ENCODE assay signal across 8 mouse cellular contexts in the genomic region with DNA sequence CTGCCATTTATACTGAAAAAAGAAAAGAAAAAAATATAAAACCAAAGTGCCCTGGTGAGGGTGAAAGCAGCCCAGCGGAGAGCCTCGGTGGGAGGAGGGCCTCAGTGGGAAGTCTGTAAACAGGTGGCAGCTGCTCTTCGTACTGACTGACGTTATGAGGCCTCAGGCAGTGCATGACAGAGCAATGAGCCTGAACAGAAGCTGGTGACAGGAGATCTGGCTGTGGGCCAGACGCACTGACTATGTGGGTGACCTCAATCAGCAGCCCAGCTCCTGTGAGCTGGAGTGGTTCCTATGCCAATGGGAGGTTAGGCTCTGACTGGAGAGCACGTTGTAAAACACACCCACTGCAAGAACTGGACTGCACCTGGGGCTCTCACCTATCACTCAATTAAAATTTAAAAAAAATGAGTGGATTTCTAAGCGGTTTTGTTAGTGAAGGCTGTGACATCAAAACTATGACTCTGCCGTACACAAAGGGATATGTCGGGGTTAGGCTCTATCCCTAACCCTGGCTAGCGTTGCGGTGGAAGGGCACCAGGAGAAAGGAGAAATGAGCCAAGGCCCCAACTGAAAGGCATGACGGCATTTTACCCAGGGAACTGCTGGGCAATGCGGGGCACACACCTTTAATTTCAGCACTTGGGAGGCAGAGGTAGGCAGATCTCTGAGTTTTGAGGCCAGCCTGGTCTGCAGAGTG. TPM values are rescaled to one million over a fixed set of nuclear protein-coding genes. Genes with fewer than 3 reads are reported as not detected.
DNase-seq lines count a peak whose midpoint lies in the region; ATAC-seq and TF ChIP-seq lines count a peak whose summit lies in the region.

No protein-coding gene starts in this region.

- no peaks in the 10 kb centered on the region for H3K9me3 ChIP-seq in forebrain, embryonic 11.5 days (ENCODE audit: control insufficient read depth, low read length)
- no peaks in the 10 kb centered on the region for H3K9me3 ChIP-seq in forebrain, embryonic 10.5 days
- H3K9me3 ChIP-seq in forebrain, embryonic 14.5 days (replicated peaks; ENCODE audit: control insufficient read depth, low read length), result no peaks in the 10 kb centered on the region
- H3K9me3 ChIP-seq in midbrain, embryonic 15.5 days, result no peaks in the 10 kb centered on the region

- no peak overlapping the region for H3K27ac ChIP-seq in forebrain, embryonic 11.5 days (ENCODE audit: low read depth, low read length)
- H3K27ac ChIP-seq in forebrain, embryonic 10.5 days, result no peak overlapping the region
- H3K27ac ChIP-seq in bone marrow, adult 2 months (ENCODE audit: control insufficient read depth, insufficient read depth, low read depth, low read length, poor library complexity), result peak overlapping the region; percentile 93
- H3K27ac ChIP-seq in forebrain, embryonic 14.5 days (ENCODE audit: low read depth, low read length), result no peak overlapping the region; the same call in 1 of the 2 replicates
- H3K27ac ChIP-seq in midbrain, embryonic 15.5 days, result no peak overlapping the region

- no peak overlapping the region for H3K4me3 ChIP-seq in forebrain, embryonic 11.5 days (ENCODE audit: low read depth, low read length)
- no peak overlapping the region for H3K4me3 ChIP-seq in forebrain, embryonic 10.5 days
- H3K4me3 ChIP-seq in bone marrow, adult 2 months (replicated peaks; ENCODE audit: control insufficient read depth, low read depth, low read length), result peak overlapping the region; percentile 9
- H3K4me3 ChIP-seq in forebrain, embryonic 14.5 days (ENCODE audit: low read depth, low read length), result no peak overlapping the region
- H3K4me3 ChIP-seq in midbrain, embryonic 15.5 days, result no peak overlapping the region

- TF ChIP-seq CTCF in bone marrow, adult 2 months (IDR thresholded peaks at IDR 0.05; ENCODE audit: control insufficient read depth, insufficient read depth, low read length), result no peak

- no peaks in the 10 kb centered on the region for H3K36me3 ChIP-seq in forebrain, embryonic 11.5 days (ENCODE audit: control insufficient read depth, insufficient read depth, low read length)
- no peaks in the 10 kb centered on the region for H3K36me3 ChIP-seq in forebrain, embryonic 10.5 days (replicated peaks)
- H3K36me3 ChIP-seq in forebrain, embryonic 14.5 days (ENCODE audit: control insufficient read depth, insufficient read depth, low read length), result peaks cover 6% of the 10 kb centered on the region; the same call in 1 of the 2 replicates
- no peaks in the 10 kb centered on the region for H3K36me3 ChIP-seq in midbrain, embryonic 15.5 days (replicated peaks)

- DNase-seq in forebrain, embryonic 11.5 days (ENCODE audit: low spot score), result peak; percentile 71
- no peak for DNase-seq in forebrain, embryonic 10.5 days (ENCODE audit: extremely low spot score, low spot score)
- peak; percentile 93 for DNase-seq in forebrain, embryonic 14.5 days (ENCODE audit: low spot score)
- DNase-seq in heart, postnatal 4 days, result peak; percentile 92
- DNase-seq in layer of hippocampus, postnatal 36 days, result peak; percentile 43 to 62
- DNase-seq in thymus, adult 18-20 months, result peak; percentile 61 to 79

- H3K9ac ChIP-seq in forebrain, embryonic 11.5 days (ENCODE audit: low read length), result no peak overlapping the region
- no peak overlapping the region for H3K9ac ChIP-seq in forebrain, embryonic 14.5 days (ENCODE audit: low read length)
- no peak overlapping the region for H3K9ac ChIP-seq in midbrain, embryonic 15.5 days

- WGBS in forebrain, embryonic 11.5 days, result 69% methylated on average over 13 of the region's 13 CpGs
- 75% methylated on average over 13 of the region's 13 CpGs for WGBS in forebrain, embryonic 10.5 days
- 39% methylated on average over 13 of the region's 13 CpGs for WGBS in bone marrow, adult 2 months
- 42% methylated on average over 13 of the region's 13 CpGs for WGBS in forebrain, embryonic 14.5 days
- WGBS in midbrain, embryonic 15.5 days, result 64% methylated on average over 13 of the region's 13 CpGs

- no peak for TF ChIP-seq POLR2A in bone marrow, adult 2 months (IDR thresholded peaks at IDR 0.05; ENCODE audit: borderline replicate concordance, control insufficient read depth, low read depth, low read length)

- H3K4me2 ChIP-seq in forebrain, embryonic 11.5 days (ENCODE audit: low read depth, low read length, severe bottlenecking), result no peak overlapping the region
- no peak overlapping the region for H3K4me2 ChIP-seq in forebrain, embryonic 14.5 days (ENCODE audit: low read length)
- H3K4me2 ChIP-seq in midbrain, embryonic 15.5 days, result no peak overlapping the region

- no peaks in the 10 kb centered on the region for H3K27me3 ChIP-seq in forebrain, embryonic 11.5 days (ENCODE audit: control insufficient read depth, insufficient read depth, low read length)
- H3K27me3 ChIP-seq in forebrain, embryonic 10.5 days (ENCODE audit: poor library complexity, severe bottlenecking), result no peaks in the 10 kb centered on the region
- no peaks in the 10 kb centered on the region for H3K27me3 ChIP-seq in forebrain, embryonic 14.5 days (replicated peaks; ENCODE audit: control insufficient read depth, insufficient read depth, low read length)
- H3K27me3 ChIP-seq in midbrain, embryonic 15.5 days (replicated peaks), result no peaks in the 10 kb centered on the region

- no peaks in the 10 kb centered on the region for H3K4me1 ChIP-seq in forebrain, embryonic 11.5 days (replicated peaks; ENCODE audit: control insufficient read depth, insufficient read depth, low read length)
- H3K4me1 ChIP-seq in forebrain, embryonic 10.5 days, result peaks cover 4% of the 10 kb centered on the region
- H3K4me1 ChIP-seq in bone marrow, adult 2 months (ENCODE audit: control insufficient read depth, insufficient read depth, low read length), result peaks cover 4% of the 10 kb centered on the region; the same call in 1 of the 2 replicates
- H3K4me1 ChIP-seq in forebrain, embryonic 14.5 days (ENCODE audit: control insufficient read depth, insufficient read depth, low read length), result no peaks in the 10 kb centered on the region; the same call in 1 of the 2 replicates
- H3K4me1 ChIP-seq in midbrain, embryonic 15.5 days, result 0 out of 2 replicates have a peak, but pooled peaks cover 4% of the 10 kb centered on the region

- ATAC-seq in forebrain, embryonic 11.5 days (replicated peaks; ENCODE audit: low FRiP score), result peak; percentile 76
- ATAC-seq in forebrain, embryonic 14.5 days, result peak; percentile 95
- peak; percentile 72 for ATAC-seq in midbrain, embryonic 15.5 days (replicated peaks)

RNA-seq across cellular contexts. Expression of gene Hbp1, which starts 23.3 kb away (rescaled TPM):
- 80.8 and 87.1 TPM in 2 replicates for polyA plus RNA-seq in forebrain, embryonic 11.5 days (2014; fragmentation: Nextera tagmentation; extraction: Ambion mirVana)
- 69.6 and 70.4 TPM in 2 replicates for polyA plus RNA-seq in forebrain, embryonic 10.5 days (2016; fragmentation: Nextera tagmentation; extraction: Ambion mirVana)
- polyA plus RNA-seq in bone marrow, adult 2 months (2011; ENCODE audit: insufficient read depth, insufficient read length, low replicate concordance, missing spikeins), result 26.3 and 40.0 TPM in 2 replicates
- 107 and 112 TPM in 2 replicates for polyA plus RNA-seq in forebrain, embryonic 14.5 days (2014; fragmentation: Nextera tagmentation; extraction: Ambion mirVana)
- 10 to 100 TPM; 65.5 to 66.2 TPM for total RNA-seq in heart, postnatal 4 days (2021)
- 10 to 100 TPM; 24.8 to 27.8 TPM for total RNA-seq in layer of hippocampus, postnatal 36 days (2021)
- 48.3 and 49.2 TPM in 2 replicates for polyA plus RNA-seq in midbrain, embryonic 15.5 days (2015; fragmentation: Nextera tagmentation; extraction: Ambion mirVana)
